Mouse (Mus musculus) hindbrain, postnatal 0 days (tissue): ENCODE data around the gene Gm28051. TPM values are rescaled to one million over a fixed set of nuclear protein-coding genes. Genes with fewer than 3 reads are reported as not detected.

Experiments
- ATAC-seq: fragments of 200-750 bp; cut with Nextera tagmentation; 2 replicates; pipeline ENCODE4 v1.8.0; 2017; ENCODE audit warnings: mild to moderate bottlenecking, moderate TSS enrichment, moderate library complexity
- DNase-seq: peaks from one replicate; pipeline ENCODE4 v3.0.0-alpha.2; 2015; ENCODE audit warnings: low spot score
- H3K27ac ChIP-seq: fragments of 300-500 bp; sonication (generic); 2 replicates; pipeline ENCODE4 v1.5.1; 2014; ENCODE audit warnings: mild to moderate bottlenecking
- H3K27me3 ChIP-seq: fragments of 300-500 bp; sonication (generic); 2 replicates; pipeline ENCODE4 v1.6.1; 2014; ENCODE audit warnings: low read length, mixed read lengths; ENCODE audit not compliant: insufficient read depth
- H3K36me3 ChIP-seq: fragments of 300-500 bp; sonication (generic); 2 replicates; pipeline ENCODE4 v1.6.1; 2014; ENCODE audit warnings: low read length, mixed read lengths; ENCODE audit not compliant: insufficient read depth
- H3K4me1 ChIP-seq: fragments of 300-500 bp; sonication (generic); 2 replicates; pipeline ENCODE4 v1.6.1; 2014; ENCODE audit warnings: antibody characterized with exemption, low read length, mixed read lengths; ENCODE audit not compliant: insufficient read depth
- H3K4me2 ChIP-seq: fragments of 300-500 bp; sonication (generic); 2 replicates; pipeline ENCODE4 v1.6.1; 2014; ENCODE audit warnings: low read depth, mild to moderate bottlenecking, low read length, moderate library complexity, mixed read lengths
- H3K4me3 ChIP-seq: fragments of 300-500 bp; sonication (generic); 2 replicates; pipeline ENCODE4 v1.5.1; 2014; ENCODE audit warnings: low read length
- H3K9ac ChIP-seq: fragments of 300-500 bp; sonication (generic); replicated peaks from 2 replicates; pipeline ENCODE4 v1.6.1; 2014; ENCODE audit warnings: mild to moderate bottlenecking, low read length, moderate library complexity, mixed read lengths
- H3K9me3 ChIP-seq: fragments of 300-500 bp; sonication (generic); 2 replicates; pipeline ENCODE4 v1.6.1; 2016; ENCODE audit warnings: low read length, mixed read lengths
- CTCF ChIP-seq: IDR thresholded peaks from 2 replicates; pipeline ENCODE4 v1.5.1; 2016; ENCODE audit warnings: antibody characterized with exemption, control low read depth, low read depth
- WGBS: fragments of 180-500 bp; shearing (Covaris S2); extraction: QIAGEN DNeasy Blood & Tissue Kit; methylation state at CpG from one replicate; pipeline ENCODE4 v1.1.7; 2014; 5-methylcytosine and 5-hydroxymethylcytosine counted together
- polyA plus RNA-seq: library from polyadenylated mRNA; unstranded; fragments of >200 nt; fragmentation: Nextera tagmentation; extraction: Ambion mirVana; gene quantifications from 2 replicates; pipeline ENCODE4 v1.2.1, GENCODE M21; 2015
- total RNA-seq: library from RNA; depleted of rRNA; stranded (reverse); fragments of >200 nt; gene quantifications from 2 replicates; pipeline ENCODE4 v1.2.3, GENCODE M21; 2014

Gm28051 gene
- total and polyA plus RNA-seq, 2 experiments from 2014 or later = not detected

DNA sequence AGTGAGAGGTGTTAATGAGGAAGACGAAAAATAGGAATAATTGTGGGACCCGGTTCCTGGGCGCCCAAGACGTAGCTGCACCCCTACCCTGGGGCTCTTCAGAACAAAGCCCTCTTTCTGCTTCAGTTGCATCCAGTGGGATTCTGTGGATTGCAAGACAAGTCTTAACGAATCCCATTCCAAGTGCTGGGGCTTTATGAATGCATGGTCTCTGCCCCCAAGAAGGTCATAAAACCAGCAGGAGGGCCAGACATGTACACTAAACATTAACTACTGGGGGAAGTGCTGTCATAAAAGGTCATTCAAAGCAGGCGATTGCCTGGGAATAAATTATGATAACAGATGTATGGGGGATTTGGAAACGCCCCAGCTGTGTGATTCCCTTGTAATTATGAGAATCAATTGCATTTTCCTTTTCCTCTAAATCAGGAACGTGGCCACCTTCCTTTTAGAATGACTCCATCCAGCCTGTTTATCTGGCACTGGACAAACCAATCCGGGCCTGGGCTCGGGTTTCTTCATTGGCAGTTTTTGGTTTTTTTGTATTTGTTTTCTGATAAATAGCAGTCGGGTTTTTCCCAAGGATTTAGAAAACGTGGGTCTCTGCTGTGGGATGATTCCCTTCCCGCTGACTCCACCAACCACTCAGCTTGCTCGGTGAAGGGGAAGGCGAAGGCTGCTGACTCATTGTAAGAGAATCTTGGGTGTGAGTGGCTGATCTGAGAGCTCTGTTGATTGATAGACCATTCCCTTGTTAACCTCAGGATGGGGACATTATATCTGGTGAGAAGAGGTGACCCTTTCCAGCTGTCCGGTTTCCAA, 26.6 kb downstream of the Gm28051 start:
- DNase-seq = peak; percentile 36
- H3K4me3 ChIP-seq = 0 out of 2 replicates have a peak overlapping the region, but pooled peaks have one; percentile 3
- H3K4me1 ChIP-seq = peaks cover 5% of the 10 kb centered on the region
- peak overlapping the region; percentile 42 for H3K4me2 ChIP-seq
- ATAC-seq = peak; percentile 48
- no peak overlapping the region for H3K9ac ChIP-seq
- no peaks in the 10 kb centered on the region for H3K9me3 ChIP-seq
- H3K27me3 ChIP-seq = no peaks in the 10 kb centered on the region
- TF ChIP-seq CTCF = no peak
- 32% methylated on average over 16 of the region's 16 CpGs for WGBS
- H3K36me3 ChIP-seq = no peaks in the 10 kb centered on the region
- peak overlapping the region; percentile 70 for H3K27ac ChIP-seq

DNA sequence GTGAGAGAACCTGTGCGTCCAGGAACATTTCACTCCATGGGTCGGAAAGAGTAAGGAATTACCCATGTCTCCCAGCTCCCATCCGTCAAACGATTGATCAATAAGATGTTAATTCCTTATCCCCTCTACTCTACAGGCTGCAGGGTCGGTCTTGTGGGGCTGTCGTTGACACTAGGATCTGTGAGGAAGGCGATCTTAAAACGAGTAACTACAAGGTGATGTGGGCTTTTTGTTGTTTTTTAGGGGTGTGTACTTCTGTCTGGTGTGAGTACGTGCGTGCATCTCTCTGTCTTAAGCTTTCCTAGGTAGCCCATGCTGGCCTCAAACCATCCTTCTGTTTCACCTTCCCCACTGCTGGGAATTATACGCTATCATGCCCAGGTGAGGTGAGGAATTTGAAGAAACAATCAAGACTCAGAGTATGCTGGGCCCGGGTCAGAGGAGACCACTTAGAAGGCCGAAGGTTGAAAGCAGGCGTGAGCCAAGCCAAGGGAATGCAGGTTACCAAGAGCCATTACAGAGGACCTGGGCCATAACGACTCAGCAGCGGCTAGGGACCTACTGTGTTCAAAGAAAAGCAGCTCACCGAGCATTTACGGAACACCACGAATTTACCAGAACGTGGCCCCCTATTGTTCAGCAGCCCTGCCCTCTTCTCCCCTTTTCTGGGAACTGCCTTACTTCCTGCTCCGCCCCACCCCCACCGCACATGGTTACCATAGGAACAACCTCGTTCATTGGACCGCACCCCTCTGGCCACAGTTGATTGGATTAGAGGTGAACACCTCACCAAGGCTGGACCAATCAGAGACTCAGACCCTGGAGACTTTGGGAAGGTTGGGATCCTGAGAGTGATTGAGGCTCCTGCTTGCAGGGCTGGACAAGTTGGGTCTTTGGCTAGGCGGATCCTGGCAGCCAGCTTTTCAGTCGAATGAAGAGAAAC, 27.4 kb downstream of the Gm28051 start:
- WGBS = 32% methylated on average over 26 of the region's 26 CpGs
- Histone ChIP-seq H3K9me3 (no peaks in the 10 kb centered on the region), H3K4me3 (peak overlapping the region; percentile 3; the same call in 1 of the 2 replicates), H3K36me3 (no peaks in the 10 kb centered on the region), H3K27me3 (no peaks in the 10 kb centered on the region), H3K4me1 (peaks cover 5% of the 10 kb centered on the region), H3K9ac (no peak overlapping the region), H3K27ac (peak overlapping the region; percentile 71), H3K4me2 (peak overlapping the region; percentile 42)
- TF ChIP-seq CTCF = no peak
- peak; percentile 96 for ATAC-seq
- DNase-seq = peak; percentile 93

DNA sequence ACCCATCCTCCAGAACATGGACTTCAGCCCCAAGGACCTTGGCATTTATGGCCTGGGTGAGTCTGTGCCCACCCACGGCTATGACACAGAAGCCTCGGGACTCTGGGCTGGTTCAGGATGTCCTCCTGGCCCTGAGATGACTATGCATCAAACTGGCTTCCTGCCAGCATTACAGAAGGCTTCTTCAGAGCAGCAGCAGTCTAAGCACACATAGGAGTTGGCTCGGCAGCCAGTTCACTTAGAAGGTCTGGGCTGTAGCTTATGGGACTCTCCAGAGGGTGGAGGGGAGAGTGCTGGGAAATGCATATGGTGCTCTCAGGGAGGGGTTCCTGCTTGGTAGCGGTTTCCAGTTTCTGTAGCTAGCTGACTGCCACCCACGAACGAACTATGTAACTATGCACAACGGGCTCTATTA, 31.8 kb downstream of the Gm28051 start:
- no peak overlapping the region for H3K27ac ChIP-seq
- no peak overlapping the region for H3K9ac ChIP-seq
- H3K27me3 ChIP-seq = no peaks in the 10 kb centered on the region
- no peak overlapping the region for H3K4me3 ChIP-seq
- H3K4me2 ChIP-seq = no peak overlapping the region
- DNase-seq (no peak), ATAC-seq (no peak)
- 73% methylated on average over 7 of the region's 7 CpGs for WGBS
- no peak for TF ChIP-seq CTCF
- H3K9me3 ChIP-seq = no peaks in the 10 kb centered on the region
- no peaks in the 10 kb centered on the region for H3K36me3 ChIP-seq
- peaks cover 5% of the 10 kb centered on the region for H3K4me1 ChIP-seq

DNA sequence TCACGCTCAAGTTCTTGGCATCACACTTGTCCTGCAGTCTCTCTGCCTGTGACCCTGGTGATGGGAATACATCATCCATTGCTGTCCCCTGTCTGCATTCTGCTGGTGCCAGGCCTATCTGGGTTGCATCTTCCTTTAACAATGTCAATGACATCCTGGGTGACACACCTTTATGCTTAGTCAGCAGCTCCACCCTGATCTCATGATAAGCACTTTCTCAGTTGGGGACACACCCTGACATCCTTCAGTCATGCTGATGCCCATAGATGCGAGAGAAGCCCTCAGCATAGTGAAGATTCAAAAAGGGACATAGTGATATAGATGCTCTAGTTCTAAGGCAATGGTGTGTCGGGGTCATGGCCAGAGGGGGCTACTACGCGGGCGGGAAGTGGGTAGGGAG, 32.4 kb downstream of the Gm28051 start:
- H3K36me3 ChIP-seq = no peaks in the 10 kb centered on the region
- no peak for TF ChIP-seq CTCF
- peaks cover 4% of the 10 kb centered on the region; the same call in 1 of the 2 replicates for H3K4me1 ChIP-seq
- H3K9ac ChIP-seq = no peak overlapping the region
- no peak for DNase-seq
- no peak for ATAC-seq
- H3K4me3 ChIP-seq = no peak overlapping the region
- WGBS = 94% methylated on average over 6 of the region's 6 CpGs
- no peaks in the 10 kb centered on the region for H3K9me3 ChIP-seq
- no peaks in the 10 kb centered on the region for H3K27me3 ChIP-seq
- no peak overlapping the region for H3K27ac ChIP-seq
- no peak overlapping the region for H3K4me2 ChIP-seq

DNA sequence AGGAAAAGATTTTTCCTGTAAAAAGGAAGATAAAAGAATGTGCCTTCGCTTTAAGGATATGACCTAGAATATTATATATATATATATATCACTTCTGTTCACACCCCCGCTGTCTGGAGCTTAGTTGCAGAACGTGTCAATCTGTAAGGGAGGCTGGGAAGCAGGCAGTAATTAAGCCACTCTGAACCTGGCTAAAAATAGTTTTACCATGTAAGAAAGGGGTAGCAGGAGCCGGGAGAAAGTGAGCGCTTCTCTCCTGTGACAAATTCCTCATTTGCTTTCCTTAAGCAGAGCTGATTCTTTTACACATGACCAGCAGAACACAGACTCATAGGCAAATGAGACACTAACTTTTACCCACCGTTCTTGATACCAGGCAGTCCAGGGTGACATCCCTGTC, 33.7 kb downstream of the Gm28051 start:
- H3K36me3 ChIP-seq = no peaks in the 10 kb centered on the region
- DNase-seq = peak; percentile 39
- TF ChIP-seq CTCF = no peak
- no peaks in the 10 kb centered on the region for H3K4me1 ChIP-seq
- H3K9me3 ChIP-seq = no peaks in the 10 kb centered on the region
- H3K4me3 ChIP-seq = no peak overlapping the region
- WGBS = 69% methylated on average over 6 of the region's 6 CpGs
- ATAC-seq = peak; percentile 30; the same call in 1 of the 2 replicates
- H3K4me2 ChIP-seq = no peak overlapping the region
- H3K9ac ChIP-seq = no peak overlapping the region
- no peak overlapping the region for H3K27ac ChIP-seq
- no peaks in the 10 kb centered on the region for H3K27me3 ChIP-seq

DNA sequence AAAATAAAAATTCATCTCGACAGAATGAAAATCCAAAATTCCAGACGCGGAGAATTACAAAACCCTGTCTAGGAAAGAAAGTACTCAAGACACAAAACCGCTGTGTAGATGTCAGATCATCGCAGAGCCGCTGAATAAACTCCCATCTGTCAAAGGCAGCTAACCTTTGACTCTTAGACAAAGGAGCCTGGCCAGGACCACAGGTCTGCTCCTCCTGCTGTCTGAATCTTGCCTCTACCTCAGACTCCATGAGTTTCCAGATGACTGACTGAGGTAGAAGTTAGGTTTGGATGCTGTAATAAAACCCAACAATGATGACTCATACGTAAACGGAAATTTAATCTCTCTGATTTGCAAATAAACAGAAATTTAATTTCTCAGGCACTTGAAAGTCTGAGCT, 34.6 kb downstream of the Gm28051 start:
- Histone ChIP-seq H3K4me3 (no peak overlapping the region), H3K27me3 (no peaks in the 10 kb centered on the region), H3K36me3 (no peaks in the 10 kb centered on the region), H3K9ac (no peak overlapping the region), H3K4me2 (no peak overlapping the region), H3K9me3 (no peaks in the 10 kb centered on the region), H3K27ac (no peak overlapping the region), H3K4me1 (no peaks in the 10 kb centered on the region)
- TF ChIP-seq CTCF = no peak
- DNase-seq = no peak
- 57% methylated on average over 8 of the region's 8 CpGs for WGBS
- ATAC-seq = no peak
